Mouse (Mus musculus) brain, adult 10 weeks (tissue): Measurements from ENCODE around the gene Ccl4. TPM values are rescaled to one million over a fixed set of nuclear protein-coding genes. Genes with fewer than 3 reads are reported as not detected.

Experiments
- polyA plus RNA-seq: library from polyadenylated mRNA; stranded (reverse); fragments of 350-450 nt; fragmentation: Illumina TruSeq; extraction: RNeasy Lipid Tissue Mini Kit (QIAGEN cat#74804); gene quantifications from one replicate; pipeline ENCODE4 v1.2.3, GENCODE M21; 2015; ENCODE audit warnings: low read depth, low replicate concordance

Ccl4 gene
- not detected for polyA plus RNA-seq

GRCm38 (mm10) chr11:83662204-83662603 lies at the start of gene Ccl4:
Ccl4 (plus strand) TSS chr11:83662584.

GRCm38 (mm10) chr11:83645521-83645920 lies 16.9 kb upstream of the Ccl4 start, which contains the start of gene Rpl9-ps1:
Rpl9-ps1 (minus strand) TSS chr11:83645621.

GRCm38 (mm10) chr11:83649305-83649841 lies 13.0 kb upstream of the Ccl4 start, which contains the start of gene Ccl3:
Ccl3 (minus strand) TSS chr11:83649355.

GRCm38 (mm10) chr11:83703705-83704104 lies 41.3 kb downstream of the Ccl4 start, which contains the start of gene Wfdc17:
Wfdc17 (plus strand) TSS chr11:83703991.

GRCm38 (mm10) chr11:83708715-83709114 lies 46.3 kb downstream of the Ccl4 start, which contains the start of gene Wfdc18:
Wfdc18 (plus strand) TSS chr11:83709015.

Other genes with a start within 250 kb of the Ccl4 start
- gene Gas2l2, start 233.1 kb upstream of the Ccl4 start, polyA plus RNA-seq, result 0.39 TPM
- 0.70 TPM for gene 1700020L24Rik, start 224.9 kb upstream of the Ccl4 start, polyA plus RNA-seq
- gene Mmp28, start 199.5 kb upstream of the Ccl4 start, polyA plus RNA-seq, result 2.2 TPM
- 48.3 TPM for gene Taf15, start 189.5 kb upstream of the Ccl4 start, polyA plus RNA-seq
- not detected for gene Heatr9, start 140.4 kb upstream of the Ccl4 start, polyA plus RNA-seq
- gene Ccl5, start 132.1 kb upstream of the Ccl4 start, polyA plus RNA-seq, result not detected
- 3.1 TPM for gene Ccl9, start 83.9 kb upstream of the Ccl4 start, polyA plus RNA-seq
- 2.6 TPM for gene Ccl6, start 69.5 kb upstream of the Ccl4 start, polyA plus RNA-seq
- gene Rpl9-ps1, start 17.0 kb upstream of the Ccl4 start, polyA plus RNA-seq, result not detected
- gene Ccl3, start 13.2 kb upstream of the Ccl4 start, polyA plus RNA-seq, result not detected
- gene Wfdc17, start 41.4 kb downstream of the Ccl4 start, polyA plus RNA-seq, result 1.2 TPM
- gene Wfdc18, start 46.4 kb downstream of the Ccl4 start, polyA plus RNA-seq, result 6.4 TPM
- not detected for gene Wfdc21, start 84.4 kb downstream of the Ccl4 start, polyA plus RNA-seq
- 9.1 TPM for gene Heatr6, start 91.1 kb downstream of the Ccl4 start, polyA plus RNA-seq
- 0.89 TPM for gene Hnf1b, start 187.5 kb downstream of the Ccl4 start, polyA plus RNA-seq